Mouse (Mus musculus): Measurements from ENCODE around the gene Polg. TPM values are rescaled to one million over a fixed set of nuclear protein-coding genes. Genes with fewer than 3 reads are reported as not detected.

The Polg gene
- polyA plus RNA-seq, 1 experiment from 2014 or later, result 53.3 TPM

- Histone ChIP-seq H3K9me3 (no peaks in the 10 kb centered on the region), H3K36me3 (no peaks in the 10 kb centered on the region), H3K27ac (no peak overlapping the region), H3K27me3 (0 out of 2 replicates have a peak, but pooled peaks cover 4% of the 10 kb centered on the region), H3K4me3 (replicated peaks) (no peak overlapping the region), H3K9ac (replicated peaks) (no peak overlapping the region), H3K4me2 (no peak overlapping the region), H3K4me1 (replicated peaks) (no peaks in the 10 kb centered on the region)
- ATAC-seq (ENCODE audit: insufficient number of reproducible peaks, insufficient read depth, low FRiP score, low TSS enrichment, low read depth), result no peak
- 73% methylated on average over 5 of the region's 5 CpGs for WGBS
Measured at GRCm38 (mm10) chr7:79474831-79475399, 8.8 kb upstream of the Polg start.

GRCm38 (mm10) chr7:79473496-79474194 is 7.5 kb upstream of the Polg start:
- no peaks in the 10 kb centered on the region for H3K9me3 ChIP-seq
- H3K4me2 ChIP-seq, result no peak overlapping the region
- 87% methylated on average over 9 of the region's 9 CpGs for WGBS
- peaks cover 9% of the 10 kb centered on the region for H3K27me3 ChIP-seq
- H3K4me3 ChIP-seq (replicated peaks), result no peak overlapping the region
- no peak for ATAC-seq (ENCODE audit: insufficient number of reproducible peaks, insufficient read depth, low FRiP score, low TSS enrichment, low read depth)
- H3K9ac ChIP-seq (replicated peaks), result no peak overlapping the region
- no peak overlapping the region for H3K27ac ChIP-seq
- H3K36me3 ChIP-seq, result no peaks in the 10 kb centered on the region
- 0 out of 2 replicates have a peak, but pooled peaks cover 2% of the 10 kb centered on the region for H3K4me1 ChIP-seq (replicated peaks)

- Histone ChIP-seq H3K9ac (replicated peaks) (no peak overlapping the region), H3K9me3 (no peaks in the 10 kb centered on the region), H3K27ac (no peak overlapping the region), H3K4me2 (no peak overlapping the region), H3K27me3 (peaks cover 12% of the 10 kb centered on the region), H3K4me1 (replicated peaks) (peaks cover 10% of the 10 kb centered on the region), H3K4me3 (replicated peaks) (no peak overlapping the region), H3K36me3 (no peaks in the 10 kb centered on the region)
- WGBS, result 60% methylated on average over 2 of the region's 2 CpGs
- ATAC-seq (ENCODE audit: insufficient number of reproducible peaks, insufficient read depth, low FRiP score, low TSS enrichment, low read depth), result no peak
Measured at GRCm38 (mm10) chr7:79472792-79473191, 6.6 kb upstream of the Polg start.

GRCm38 (mm10) chr7:79471436-79471835 is 5.3 kb upstream of the Polg start:
- 68% methylated on average over 7 of the region's 7 CpGs for WGBS
- no peak for ATAC-seq (ENCODE audit: insufficient number of reproducible peaks, insufficient read depth, low FRiP score, low TSS enrichment, low read depth)

GRCm38 (mm10) chr7:79470718-79471117 is 4.6 kb upstream of the Polg start:
- H3K4me2 ChIP-seq, result no peak overlapping the region
- no peak overlapping the region for H3K9ac ChIP-seq (replicated peaks)
- H3K4me3 ChIP-seq (replicated peaks), result no peak overlapping the region
- no peak overlapping the region for H3K27ac ChIP-seq
- H3K36me3 ChIP-seq, result no peaks in the 10 kb centered on the region
- no peaks in the 10 kb centered on the region for H3K9me3 ChIP-seq
- H3K27me3 ChIP-seq, result peaks cover 8% of the 10 kb centered on the region
- ATAC-seq (ENCODE audit: insufficient number of reproducible peaks, insufficient read depth, low FRiP score, low TSS enrichment, low read depth), result no peak
- peaks cover 14% of the 10 kb centered on the region for H3K4me1 ChIP-seq (replicated peaks)
- 53% methylated on average over 3 of the region's 3 CpGs for WGBS

More at GRCm38 (mm10) chr7:79471436-79471835, 5.3 kb upstream of the Polg start:
- no peaks in the 10 kb centered on the region for H3K9me3 ChIP-seq
- no peaks in the 10 kb centered on the region for H3K36me3 ChIP-seq
- peaks cover 8% of the 10 kb centered on the region for H3K27me3 ChIP-seq
- no peak overlapping the region for H3K4me2 ChIP-seq
- no peak overlapping the region for H3K9ac ChIP-seq (replicated peaks)
- H3K4me1 ChIP-seq (replicated peaks), result peaks cover 14% of the 10 kb centered on the region
- H3K4me3 ChIP-seq (replicated peaks), result no peak overlapping the region
- H3K27ac ChIP-seq, result no peak overlapping the region

- WGBS, result 72% methylated on average over 5 of the region's 5 CpGs
- Histone ChIP-seq H3K4me3 (replicated peaks) (no peak overlapping the region), H3K36me3 (no peaks in the 10 kb centered on the region)
Measured at GRCm38 (mm10) chr7:79469766-79470165, 3.6 kb upstream of the Polg start.

GRCm38 (mm10) chr7:79468994-79469393 is 2.8 kb upstream of the Polg start:
- H3K9me3 ChIP-seq, result no peaks in the 10 kb centered on the region
- H3K4me2 ChIP-seq, result no peak overlapping the region
- 52% methylated on average over 8 of the region's 8 CpGs for WGBS
- peaks cover 17% of the 10 kb centered on the region for H3K27me3 ChIP-seq
- ATAC-seq (ENCODE audit: insufficient number of reproducible peaks, insufficient read depth, low FRiP score, low TSS enrichment, low read depth), result no peak
- H3K27ac ChIP-seq, result no peak overlapping the region
- peaks cover 7% of the 10 kb centered on the region for H3K36me3 ChIP-seq
- H3K4me1 ChIP-seq (replicated peaks), result peaks cover 25% of the 10 kb centered on the region
- no peak overlapping the region for H3K4me3 ChIP-seq (replicated peaks)
- H3K9ac ChIP-seq (replicated peaks), result no peak overlapping the region

More at GRCm38 (mm10) chr7:79469766-79470165, 3.6 kb upstream of the Polg start:
- Histone ChIP-seq H3K4me2 (no peak overlapping the region), H3K9ac (replicated peaks) (no peak overlapping the region), H3K4me1 (replicated peaks) (peaks cover 18% of the 10 kb centered on the region), H3K27ac (no peak overlapping the region), H3K9me3 (no peaks in the 10 kb centered on the region), H3K27me3 (peaks cover 11% of the 10 kb centered on the region)
- ATAC-seq (ENCODE audit: insufficient number of reproducible peaks, insufficient read depth, low FRiP score, low TSS enrichment, low read depth), result no peak

GRCm38 (mm10) chr7:79467951-79468350 is 1.8 kb upstream of the Polg start:
- H3K36me3 ChIP-seq, result peaks cover 15% of the 10 kb centered on the region
- peaks cover 17% of the 10 kb centered on the region for H3K27me3 ChIP-seq
- no peak for ATAC-seq (ENCODE audit: insufficient number of reproducible peaks, insufficient read depth, low FRiP score, low TSS enrichment, low read depth)
- WGBS, result 20% methylated on average over 1 of the region's 6 CpGs
- H3K4me3 ChIP-seq (replicated peaks), result peak overlapping the region; percentile 87
- H3K27ac ChIP-seq, result no peak overlapping the region
- peaks cover 26% of the 10 kb centered on the region for H3K4me1 ChIP-seq (replicated peaks)
- peak overlapping the region; percentile 96 for H3K4me2 ChIP-seq
- H3K9me3 ChIP-seq, result no peaks in the 10 kb centered on the region
- H3K9ac ChIP-seq (replicated peaks), result 0 out of 2 replicates have a peak overlapping the region, but pooled peaks have one; percentile 44

- peaks cover 17% of the 10 kb centered on the region for H3K27me3 ChIP-seq
- peaks cover 35% of the 10 kb centered on the region for H3K36me3 ChIP-seq
- peak overlapping the region; percentile 87 for H3K4me3 ChIP-seq (replicated peaks)
- peak overlapping the region; percentile 96 for H3K4me2 ChIP-seq
- peaks cover 26% of the 10 kb centered on the region for H3K4me1 ChIP-seq (replicated peaks)
- H3K9me3 ChIP-seq, result no peaks in the 10 kb centered on the region
- H3K27ac ChIP-seq, result peak overlapping the region; percentile 83
- peak overlapping the region; percentile 85 for H3K9ac ChIP-seq (replicated peaks)
- ATAC-seq (ENCODE audit: insufficient number of reproducible peaks, insufficient read depth, low FRiP score, low TSS enrichment, low read depth), result peak; percentile 33
- 1% methylated on average over 37 of the region's 47 CpGs for WGBS
Measured at GRCm38 (mm10) chr7:79465461-79466044, 609 bp downstream of the Polg start.

GRCm38 (mm10) chr7:79464776-79465420 is 1.3 kb downstream of the Polg start:
- H3K4me3 ChIP-seq (replicated peaks), result peak overlapping the region; percentile 87
- peak overlapping the region; percentile 96 for H3K4me2 ChIP-seq
- no peaks in the 10 kb centered on the region for H3K9me3 ChIP-seq
- WGBS, result 5% methylated on average over 47 of the region's 47 CpGs
- H3K27ac ChIP-seq, result no peak overlapping the region
- H3K27me3 ChIP-seq, result peaks cover 17% of the 10 kb centered on the region
- peaks cover 26% of the 10 kb centered on the region for H3K4me1 ChIP-seq (replicated peaks)
- H3K36me3 ChIP-seq, result peaks cover 42% of the 10 kb centered on the region
- ATAC-seq (ENCODE audit: insufficient number of reproducible peaks, insufficient read depth, low FRiP score, low TSS enrichment, low read depth), result no peak
- H3K9ac ChIP-seq (replicated peaks), result peak overlapping the region; percentile 85

Data from limb, embryonic 12.5 days (tissue).